Mouse (Mus musculus) lung, embryonic 14.5 days (tissue): ENCODE measurements around the gene Aldoart2. TPM values are rescaled to one million over a fixed set of nuclear protein-coding genes. Genes with fewer than 3 reads are reported as not detected.

ENCODE experiments used
- ATAC-seq: fragments of 200-750 bp; cut with Nextera tagmentation; 2 replicates; pipeline ENCODE4 v1.8.0; 2017; ENCODE audit warnings: mild to moderate bottlenecking, moderate TSS enrichment, moderate library complexity; ENCODE audit not compliant: insufficient read depth
- DNase-seq: peaks from one replicate; pipeline ENCODE4 v3.0.0-alpha.2; 2015
- H3K27ac ChIP-seq: fragments of 300-500 bp; sonication (generic); 2 replicates; pipeline ENCODE4 v1.5.1; 2014; ENCODE audit warnings: low read depth, mild to moderate bottlenecking, moderate library complexity
- H3K27me3 ChIP-seq: fragments of 300-500 bp; sonication (generic); 2 replicates; pipeline ENCODE4 v1.6.1; 2014; ENCODE audit warnings: low read length, control low read depth; ENCODE audit not compliant: insufficient read depth
- H3K36me3 ChIP-seq: fragments of 300-500 bp; sonication (generic); 2 replicates; pipeline ENCODE4 v1.6.1; 2014; ENCODE audit warnings: control low read depth; ENCODE audit not compliant: insufficient read depth
- H3K4me1 ChIP-seq: fragments of 300-500 bp; sonication (generic); 2 replicates; pipeline ENCODE4 v1.6.1; 2014; ENCODE audit warnings: antibody characterized with exemption, control low read depth; ENCODE audit not compliant: insufficient read depth
- H3K4me2 ChIP-seq: fragments of 300-500 bp; sonication (generic); 2 replicates; pipeline ENCODE4 v1.6.1; 2014; ENCODE audit warnings: mild to moderate bottlenecking
- H3K4me3 ChIP-seq: fragments of 300-500 bp; sonication (generic); 2 replicates; pipeline ENCODE4 v1.5.1; 2014; ENCODE audit warnings: low read depth, low read length
- H3K9ac ChIP-seq: fragments of 300-500 bp; sonication (generic); 2 replicates; pipeline ENCODE4 v1.6.1; 2014
- H3K9me3 ChIP-seq: fragments of 300-500 bp; sonication (generic); 2 replicates; pipeline ENCODE4 v1.6.1; 2016; ENCODE audit warnings: low read depth, low read length, control low read depth
- CTCF ChIP-seq: IDR thresholded peaks from 2 replicates; pipeline ENCODE4 v1.5.1; 2016; ENCODE audit warnings: antibody characterized with exemption, low read depth
- WGBS: fragments of 180-500 bp; shearing (Covaris S2); extraction: QIAGEN DNeasy Blood & Tissue Kit; methylation state at CpG from one replicate; pipeline ENCODE4 v1.1.7; 2014; 5-methylcytosine and 5-hydroxymethylcytosine counted together
- polyA plus RNA-seq: library from polyadenylated mRNA; unstranded; fragments of >200 nt; fragmentation: Nextera tagmentation; extraction: Ambion mirVana; gene quantifications from 2 replicates; pipeline ENCODE4 v1.2.1, GENCODE M21; 2014

Gene Aldoart2
- not detected in 2 replicates for polyA plus RNA-seq

DNA sequence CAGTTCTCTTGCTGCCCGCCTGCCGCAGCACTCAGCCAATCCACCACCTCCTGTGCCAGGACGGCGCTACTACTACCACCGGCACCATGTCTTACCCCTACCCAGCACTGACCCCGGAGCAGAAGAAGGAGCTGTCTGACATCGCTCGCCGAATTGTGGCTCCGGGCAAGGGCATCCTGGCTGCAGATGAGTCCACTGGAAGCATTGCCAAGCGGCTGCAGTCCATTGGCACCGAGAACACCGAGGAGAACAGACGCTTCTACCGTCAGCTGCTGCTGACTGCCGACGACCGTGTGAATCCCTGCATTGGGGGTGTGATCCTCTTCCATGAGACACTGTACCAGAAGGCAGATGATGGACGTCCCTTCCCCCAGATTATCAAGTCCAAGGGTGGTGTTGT is at the start of gene Aldoart2:
TSS of gene Aldoart2 (plus strand) at position 34 of the 400 bp plus-strand sequence.
- no peak within 1 kb of the TSS for H3K4me3 ChIP-seq
- no peaks in the 10 kb centered on the region for H3K27me3 ChIP-seq
- H3K36me3 ChIP-seq: no peaks in the 10 kb centered on the region
- H3K4me1 ChIP-seq: no peaks in the 10 kb centered on the region
- ATAC-seq (no peak), DNase-seq (no peak)
- no peak within 1 kb of the TSS for H3K4me2 ChIP-seq
- no peak within 1 kb of the TSS for H3K27ac ChIP-seq
- H3K9ac ChIP-seq: no peak within 1 kb of the TSS
- 95% methylated on average over 19 of the region's 19 CpGs for WGBS
- H3K9me3 ChIP-seq: no peaks in the 10 kb centered on the region
- TF ChIP-seq CTCF: no peak

- DNase-seq: peak; percentile 54
- no peak overlapping the region for H3K9ac ChIP-seq
- TF ChIP-seq CTCF: peak; percentile 75
- H3K27ac ChIP-seq: no peak overlapping the region
- no peaks in the 10 kb centered on the region for H3K4me1 ChIP-seq
- ATAC-seq: no peak
- no peaks in the 10 kb centered on the region for H3K36me3 ChIP-seq
- no peaks in the 10 kb centered on the region for H3K9me3 ChIP-seq
- no peak overlapping the region for H3K4me3 ChIP-seq
- 51% methylated on average over 15 of the region's 15 CpGs for WGBS
- no peak overlapping the region for H3K4me2 ChIP-seq
- no peaks in the 10 kb centered on the region for H3K27me3 ChIP-seq
These were observed 46.8 kb upstream of the Aldoart2 start for GRCm38 (mm10) chr12:55518061-55518738.

GRCm38 (mm10) chr12:55526983-55527752 is 37.9 kb upstream of the Aldoart2 start:
- ATAC-seq: no peak

DNA sequence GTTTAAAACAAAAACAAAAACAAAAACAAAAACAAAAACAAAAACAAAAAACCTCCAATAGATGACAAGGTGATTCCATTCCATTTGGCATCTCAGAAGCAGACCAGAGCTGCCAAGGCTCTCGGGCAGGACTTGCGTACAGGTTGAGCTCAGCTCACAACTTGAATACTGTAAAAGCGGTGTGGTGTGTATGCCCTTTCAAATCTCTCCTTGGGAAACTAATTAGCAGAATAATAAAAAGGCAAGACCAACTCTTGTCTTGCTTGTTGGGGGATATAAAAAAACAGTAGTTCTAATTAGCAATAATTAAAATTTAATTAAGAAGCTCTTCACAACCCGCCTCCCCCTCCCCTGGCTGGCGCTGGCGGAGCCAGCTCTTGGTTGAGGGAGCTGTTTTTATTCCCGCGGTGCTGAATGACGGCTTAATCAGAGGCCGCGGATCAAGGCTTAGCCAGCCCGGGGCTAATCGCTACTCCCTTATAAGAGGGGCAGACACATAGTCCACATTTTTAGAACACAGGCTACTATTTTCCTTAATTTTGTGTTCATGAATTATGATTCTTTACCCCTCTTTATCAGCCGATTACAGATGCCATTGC is 28.4 kb upstream of the Aldoart2 start:
- Histone ChIP-seq H3K4me3 (no peak overlapping the region), H3K4me1 (no peaks in the 10 kb centered on the region), H3K27ac (no peak overlapping the region), H3K27me3 (0 out of 2 replicates have a peak, but pooled peaks cover 5% of the 10 kb centered on the region), H3K4me2 (no peak overlapping the region), H3K9ac (no peak overlapping the region), H3K9me3 (no peaks in the 10 kb centered on the region), H3K36me3 (no peaks in the 10 kb centered on the region)
- DNase-seq (peak; percentile 68), ATAC-seq (no peak)
- WGBS: 8% methylated on average over 14 of the region's 14 CpGs
- no peak for TF ChIP-seq CTCF

More at GRCm38 (mm10) chr12:55526983-55527752, 37.9 kb upstream of the Aldoart2 start:
- Histone ChIP-seq H3K4me1 (no peaks in the 10 kb centered on the region), H3K36me3 (no peaks in the 10 kb centered on the region), H3K9me3 (no peaks in the 10 kb centered on the region), H3K4me3 (no peak overlapping the region), H3K27ac (no peak overlapping the region), H3K27me3 (no peaks in the 10 kb centered on the region), H3K4me2 (no peak overlapping the region), H3K9ac (no peak overlapping the region)
- DNase-seq: no peak
- TF ChIP-seq CTCF: no peak
- WGBS: 62% methylated on average over 15 of the region's 15 CpGs

- Histone ChIP-seq H3K4me1 (no peaks in the 10 kb centered on the region), H3K36me3 (no peaks in the 10 kb centered on the region), H3K27ac (no peak overlapping the region), H3K9ac (no peak overlapping the region), H3K27me3 (0 out of 2 replicates have a peak, but pooled peaks cover 5% of the 10 kb centered on the region), H3K9me3 (no peaks in the 10 kb centered on the region), H3K4me2 (no peak overlapping the region), H3K4me3 (no peak overlapping the region)
- no peak for DNase-seq
- TF ChIP-seq CTCF: no peak
- WGBS: 48% methylated on average over 7 of the region's 7 CpGs
- ATAC-seq: no peak
These were observed 27.3 kb upstream of the Aldoart2 start for GRCm38 (mm10) chr12:55537742-55538141.

DNA sequence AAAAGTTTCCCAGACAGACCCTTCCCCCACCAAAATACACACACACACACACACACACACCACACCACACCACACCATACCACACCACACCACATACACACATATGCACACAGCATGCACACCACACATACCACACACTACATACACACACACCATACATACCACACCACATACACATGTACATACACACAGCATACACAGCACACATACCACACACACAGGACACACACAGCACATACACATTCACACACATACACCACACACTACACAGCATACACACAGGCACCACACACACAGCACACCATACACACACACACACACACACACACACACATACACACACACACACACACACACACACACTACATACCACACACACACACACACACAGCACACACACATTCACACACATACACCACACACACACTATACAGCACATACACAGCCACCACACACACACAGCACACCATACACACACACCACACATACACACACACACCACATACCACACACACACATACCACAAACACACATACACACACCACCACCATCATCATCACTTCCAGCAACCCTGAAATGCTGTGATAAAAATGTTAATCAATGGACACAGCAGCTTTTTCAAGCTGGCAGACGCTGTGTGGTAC is 26.6 kb upstream of the Aldoart2 start:
- no peak overlapping the region for H3K4me2 ChIP-seq
- ATAC-seq: peak; percentile 52; the same call in 1 of the 2 replicates
- H3K36me3 ChIP-seq: no peaks in the 10 kb centered on the region
- H3K4me3 ChIP-seq: no peak overlapping the region
- no peak overlapping the region for H3K27ac ChIP-seq
- WGBS: 84% methylated on average over 1 of the region's 1 CpGs
- H3K4me1 ChIP-seq: no peaks in the 10 kb centered on the region
- H3K27me3 ChIP-seq: 0 out of 2 replicates have a peak, but pooled peaks cover 5% of the 10 kb centered on the region
- DNase-seq: no peak
- no peak for TF ChIP-seq CTCF
- no peak overlapping the region for H3K9ac ChIP-seq
- H3K9me3 ChIP-seq: no peaks in the 10 kb centered on the region
